Mouse (Mus musculus): ENCODE data around the gene Socs7.

GRCm38 (mm10) chr11:97404761-97405190 is 42.4 kb downstream of the Socs7 start:
- TF ChIP-seq CTCF (IDR thresholded peaks at IDR 0.05; ENCODE audit: extremely low read depth, insufficient read depth, low read length) (no peak), POLR2A (IDR thresholded peaks at IDR 0.05; ENCODE audit: extremely low read depth, insufficient read depth, low read length) (no peak)

Measured in cortical plate, adult 2 months (tissue).